Mouse (Mus musculus): Measurements from ENCODE around the gene Trpc1. TPM values are rescaled to one million over a fixed set of nuclear protein-coding genes. Genes with fewer than 3 reads are reported as not detected.

Trpc1 gene
- total RNA-seq, 2 experiments from 2014 or later, result 43.7 to 52.3 TPM

Other genes with a start within 250 kb of the Trpc1 start
- gene U2surp, start 238.4 kb downstream of the Trpc1 start, total RNA-seq (2021), result 10 to 100 TPM; 67.0 to 68.8 TPM
- gene Paqr9, start 190.7 kb downstream of the Trpc1 start, total RNA-seq (2021), result 10 to 100 TPM; 50.6 to 51.6 TPM
- 1 to 10 TPM; 2.1 to 3.2 TPM for gene Pcolce2, start 112.8 kb downstream of the Trpc1 start, total RNA-seq (2021)
- 10 to 100 TPM in 1 of 2 experiments, 1 to 10 TPM in 1; 9.2 to 10.2 TPM for gene Pls1, start 94.9 kb upstream of the Trpc1 start, total RNA-seq (2021)
- gene Atr, start 107.2 kb upstream of the Trpc1 start, total RNA-seq (2021), result 10 to 100 TPM; 10.7 to 11.5 TPM
- gene Xrn1, start 204.4 kb upstream of the Trpc1 start, total RNA-seq (2021), result 10 to 100 TPM; 30.0 to 31.2 TPM